Mouse (Mus musculus) erythroid progenitor cell, adult 5-6 weeks (primary cell): ENCODE results near the gene Zfp771. TPM values are rescaled to one million over a fixed set of nuclear protein-coding genes. Genes with fewer than 3 reads are reported as not detected.

Experiments used
- ATAC-seq: replicated peaks from 2 replicates; pipeline ENCODE4 v1.8.0; 2016; ENCODE audit warnings: moderate number of reproducible peaks, mild to moderate bottlenecking, moderate TSS enrichment, inconsistent platforms; ENCODE audit not compliant: poor library complexity, low FRiP score, severe bottlenecking
- total RNA-seq, 2 experiments: library from RNA; stranded (forward) in 1 of 2; stranded (reverse) in 1 of 2; fragments of 150-400 nt in 1 of 2; fragments of 186-747, 209-891 nt in 1 of 2; gene quantifications; 2 replicates each; pipeline versions ENCODE4 v1.2.3 to v1.2.4; 2015 to 2017; ENCODE audit warnings: low replicate concordance in 2 of 2

Zfp771 gene
- 4.0 TPM in 1 of 2 replicates, not detected in the other for total RNA-seq (2015; ENCODE audit: low replicate concordance)
- 0.26 TPM in 1 of 2 replicates, not detected in the other for total RNA-seq (2017; ENCODE audit: low replicate concordance)

GRCm38 (mm10) chr7:127243870-127244657 lies at the start of gene Zfp771:
Gene Zfp771 (plus strand): TSS chr7:127244274.
- ATAC-seq = peak; percentile 94

DNA sequence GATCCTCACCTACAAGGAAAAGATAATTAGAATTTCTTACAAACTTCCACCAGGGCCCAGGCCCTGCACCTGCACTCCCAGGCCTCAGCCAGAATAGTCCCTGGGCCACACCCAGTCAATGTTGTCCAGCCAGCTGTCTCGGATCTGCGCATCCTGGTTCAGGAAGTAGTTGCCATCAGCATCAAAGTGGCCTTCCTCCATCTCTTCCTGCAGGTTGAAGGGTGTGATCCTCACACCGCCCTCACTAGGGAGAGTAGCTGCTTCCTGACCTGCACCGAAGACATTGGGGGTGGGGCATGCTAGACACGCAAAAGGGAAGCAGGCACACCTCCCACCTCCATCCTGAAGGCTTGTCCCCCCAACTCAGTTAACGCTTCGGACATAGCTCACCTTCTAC lies 49.4 kb upstream of the Zfp771 start:
- no peak for ATAC-seq

- ATAC-seq = peak; percentile 92
These were observed 48.4 kb upstream of the Zfp771 start, which contains the start of gene Cd2bp2 for GRCm38 (mm10) chr7:127195544-127196295. Gene Cd2bp2 (minus strand): TSS chr7:127196050.

- ATAC-seq = peak; percentile 5
These were observed 47.6 kb upstream of the Zfp771 start for GRCm38 (mm10) chr7:127196484-127196883.

GRCm38 (mm10) chr7:127206606-127207005 lies 37.5 kb upstream of the Zfp771 start:
- ATAC-seq = 0 out of 2 replicates have a peak, but pooled peaks have one; percentile 18

GRCm38 (mm10) chr7:127207374-127208294 lies 36.4 kb upstream of the Zfp771 start:
- 0 out of 2 replicates have a peak, but pooled peaks have one; percentile 2 for ATAC-seq

DNA sequence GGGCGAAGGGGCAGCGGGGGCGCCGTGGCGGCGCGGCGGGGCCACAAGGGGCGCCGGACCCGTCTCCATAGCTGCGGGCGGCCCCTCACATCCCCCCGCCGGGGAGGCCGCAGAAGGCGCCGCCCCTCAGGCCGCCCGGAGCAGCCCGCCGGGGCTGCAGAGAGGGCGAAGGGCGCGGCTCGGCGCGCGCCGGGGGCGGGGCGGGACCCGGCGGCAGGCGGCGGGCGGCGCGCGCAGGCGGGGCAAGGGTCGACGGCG lies 35.9 kb upstream of the Zfp771 start, which contains the start of gene Tbc1d10b:
Gene Tbc1d10b (minus strand): TSS at position 174 of the 258 bp plus-strand sequence.
- ATAC-seq = peak; percentile 37

DNA sequence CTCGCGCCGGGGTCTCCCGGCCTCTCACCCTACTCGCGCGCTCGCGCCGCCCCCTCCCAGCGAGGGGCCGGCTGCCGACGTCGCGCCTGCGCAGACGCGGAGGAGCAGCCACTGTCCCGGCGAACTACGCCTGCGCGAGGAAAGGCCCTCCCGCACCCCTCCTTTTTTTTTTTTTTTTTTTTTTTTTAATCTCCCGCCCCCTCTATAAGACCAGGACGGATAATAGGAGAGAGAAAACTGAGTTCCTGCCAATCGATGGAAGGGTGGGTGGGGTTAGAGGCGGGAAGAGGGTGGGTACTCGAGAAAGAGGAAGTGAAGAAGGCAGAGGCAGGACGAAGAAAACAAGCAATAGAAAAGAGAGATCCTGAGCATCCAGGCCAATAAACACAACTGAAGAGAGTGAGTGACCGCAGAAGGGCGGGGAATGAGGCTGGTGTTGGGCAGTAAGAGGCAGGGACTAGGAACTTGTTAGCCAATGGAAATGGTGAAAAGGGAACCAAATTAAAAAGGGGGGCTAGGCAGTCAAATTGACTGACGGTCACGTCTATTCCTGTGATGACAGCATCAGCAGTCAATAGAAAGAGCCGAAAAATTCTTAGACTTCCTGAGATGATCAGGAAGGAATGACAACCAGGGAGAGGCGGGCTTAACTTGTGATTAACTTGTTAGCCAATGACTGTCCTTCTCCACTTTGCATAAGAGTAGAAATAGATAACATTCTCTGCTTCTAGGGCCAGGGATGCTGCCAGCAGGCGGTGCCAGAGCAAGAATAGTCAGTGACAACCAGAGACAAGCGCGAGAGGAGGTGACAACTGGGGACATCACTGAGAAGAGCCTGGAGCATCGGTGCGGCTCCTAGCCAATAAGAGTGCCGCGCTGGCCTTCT lies 35.3 kb upstream of the Zfp771 start, which contains the start of gene Mylpf:
Gene Mylpf (plus strand): TSS at position 338 of the 886 bp plus-strand sequence.
- peak; percentile 81 for ATAC-seq

- ATAC-seq = no peak
These were observed 34.2 kb upstream of the Zfp771 start for GRCm38 (mm10) chr7:127209851-127210250.

DNA sequence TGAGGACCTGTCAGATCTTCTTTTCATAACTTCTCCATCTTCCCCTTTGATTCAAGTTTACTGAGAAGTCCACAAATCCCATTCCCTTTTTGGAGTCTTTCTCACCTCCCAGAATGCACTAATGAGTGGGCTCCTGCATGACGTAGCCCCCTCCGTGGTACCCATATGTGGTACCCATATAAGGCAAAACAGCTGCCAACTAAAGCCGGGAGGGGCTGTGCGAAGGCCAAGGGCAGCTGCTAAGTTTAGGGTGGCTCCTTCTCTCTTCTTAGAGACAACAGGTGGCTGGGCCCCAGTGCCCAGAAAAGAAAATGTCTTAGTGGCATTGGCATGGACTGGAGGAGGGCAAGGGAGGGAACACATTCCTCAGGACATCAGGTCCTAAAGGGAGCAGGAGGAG lies 33.8 kb upstream of the Zfp771 start:
- no peak for ATAC-seq

GRCm38 (mm10) chr7:127211014-127211745 lies 32.9 kb upstream of the Zfp771 start:
- no peak for ATAC-seq

DNA sequence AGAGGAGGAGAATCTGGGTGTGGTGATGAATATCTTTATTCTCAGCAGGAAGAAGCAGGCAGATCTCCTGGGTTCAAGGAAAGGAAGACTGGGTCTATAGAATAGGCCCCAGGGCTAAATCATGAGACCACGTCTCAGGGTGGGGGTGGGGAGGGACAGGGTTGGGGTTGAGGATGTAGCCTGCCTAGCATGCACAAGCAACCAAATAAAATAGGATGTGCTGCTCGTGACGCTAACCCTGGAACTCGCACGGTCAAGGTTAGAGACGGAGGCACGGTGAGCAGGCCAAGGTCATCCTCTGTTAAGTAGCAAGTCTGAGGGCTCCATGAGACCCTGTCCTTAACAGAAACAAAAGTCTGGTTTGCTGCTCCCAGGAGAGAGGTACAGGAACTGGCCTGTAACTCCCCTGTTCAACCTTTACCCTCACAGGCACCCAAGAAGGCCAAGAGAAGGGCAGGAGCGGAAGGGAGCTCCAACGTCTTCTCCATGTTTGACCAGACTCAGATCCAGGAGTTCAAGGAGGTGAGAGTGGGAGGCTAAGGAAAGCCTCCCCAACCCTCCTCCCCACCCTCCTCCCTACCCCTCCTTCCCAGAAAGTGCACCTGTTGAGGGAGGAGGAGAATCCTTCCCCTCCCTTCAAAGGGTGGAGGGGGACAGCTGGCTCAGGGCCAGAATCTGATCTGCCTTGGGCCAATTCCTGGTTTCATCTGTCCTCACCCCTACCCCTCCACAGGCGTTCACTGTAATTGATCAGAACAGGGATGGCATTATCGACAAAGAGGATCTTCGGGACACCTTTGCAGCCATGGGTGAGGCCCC lies 31.4 kb upstream of the Zfp771 start:
- no peak for ATAC-seq

DNA sequence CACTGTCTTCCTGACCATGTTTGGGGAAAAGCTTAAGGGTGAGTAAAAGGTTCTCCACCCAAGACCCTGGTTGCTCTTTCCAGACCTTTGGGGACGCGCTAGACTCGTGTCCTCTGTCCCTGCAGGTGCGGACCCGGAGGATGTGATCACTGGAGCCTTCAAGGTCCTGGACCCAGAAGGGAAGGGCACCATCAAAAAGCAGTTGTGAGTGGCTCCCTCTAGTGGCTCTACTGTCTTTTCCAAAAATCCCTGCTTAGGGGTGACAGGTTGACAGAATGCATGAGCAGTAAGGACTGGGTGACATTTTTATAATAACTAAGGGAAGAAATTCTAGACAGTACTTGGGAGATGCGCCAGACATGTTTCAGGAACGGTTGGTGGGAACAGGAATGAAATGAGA lies 30.6 kb upstream of the Zfp771 start:
- ATAC-seq = no peak

GRCm38 (mm10) chr7:127213930-127214329 lies 30.1 kb upstream of the Zfp771 start:
- no peak for ATAC-seq

- no peak for ATAC-seq
These were observed 29.6 kb upstream of the Zfp771 start for GRCm38 (mm10) chr7:127214521-127214920.

GRCm38 (mm10) chr7:127214981-127215871 lies 28.8 kb upstream of the Zfp771 start:
- peak; percentile 72 for ATAC-seq
